Mouse (Mus musculus) cerebellum, adult 2 months (tissue): Measurements from ENCODE around the gene Ehd4. TPM values are rescaled to one million over a fixed set of nuclear protein-coding genes. Genes with fewer than 3 reads are reported as not detected.
A peak's percentile ranks its signal among the peaks of the same experiment; 100 is the strongest.

Experiments used
- DNase-seq, 2 experiments: peaks; one replicate each; pipeline ENCODE4 v3.0.0; 2021
- H3K27ac ChIP-seq: fragments of 200-500 bp; 2 replicates; pipeline ENCODE4 v1.5.1; 2012; ENCODE audit warnings: low read length, control low read depth, inconsistent platforms; ENCODE audit not compliant: insufficient read depth
- H3K27me3 ChIP-seq: fragments of 200-500 bp; 2 replicates; pipeline ENCODE4 v1.6.1; 2012; ENCODE audit warnings: inconsistent platforms, mild to moderate bottlenecking, low read length, moderate library complexity; ENCODE audit not compliant: control insufficient read depth, insufficient read depth
- H3K4me1 ChIP-seq: fragments of 200-500 bp; 2 replicates; pipeline ENCODE4 v1.6.1; 2011; ENCODE audit warnings: low read length; ENCODE audit not compliant: control insufficient read depth, insufficient read depth
- H3K4me3 ChIP-seq: fragments of 200-500 bp; replicated peaks from 2 replicates; pipeline ENCODE3; 2011; ENCODE audit warnings: mild to moderate bottlenecking, low read depth, low read length, control low read depth; ENCODE audit not compliant: insufficient read depth
- CTCF ChIP-seq: fragments of 200-500 bp; IDR thresholded peaks from 2 replicates; pipeline ENCODE4 v1.5.1; 2011; ENCODE audit warnings: low read depth, mild to moderate bottlenecking, control low read depth, low read length, moderate library complexity, borderline replicate concordance; ENCODE audit not compliant: insufficient read depth
- POLR2A ChIP-seq: fragments of 200-500 bp; IDR thresholded peaks from 2 replicates; pipeline ENCODE4 v1.6.1; 2011; ENCODE audit warnings: low read length, control low read depth, borderline replicate concordance; ENCODE audit not compliant: insufficient read depth
- WGBS: fragments of 180-500 bp; shearing (Covaris S2); methylation state at CpG from one replicate; pipeline ENCODE4 v1.1.7; 2018; 5-methylcytosine and 5-hydroxymethylcytosine counted together
- polyA plus RNA-seq: library from polyadenylated mRNA; depleted of rRNA; stranded (reverse); fragments of >200 nt; gene quantifications from 2 replicates; pipeline ENCODE4 v1.2.3, GENCODE M21; 2012

Ehd4 gene
- polyA plus RNA-seq, 1 experiment, result 14.3 TPM

DNA sequence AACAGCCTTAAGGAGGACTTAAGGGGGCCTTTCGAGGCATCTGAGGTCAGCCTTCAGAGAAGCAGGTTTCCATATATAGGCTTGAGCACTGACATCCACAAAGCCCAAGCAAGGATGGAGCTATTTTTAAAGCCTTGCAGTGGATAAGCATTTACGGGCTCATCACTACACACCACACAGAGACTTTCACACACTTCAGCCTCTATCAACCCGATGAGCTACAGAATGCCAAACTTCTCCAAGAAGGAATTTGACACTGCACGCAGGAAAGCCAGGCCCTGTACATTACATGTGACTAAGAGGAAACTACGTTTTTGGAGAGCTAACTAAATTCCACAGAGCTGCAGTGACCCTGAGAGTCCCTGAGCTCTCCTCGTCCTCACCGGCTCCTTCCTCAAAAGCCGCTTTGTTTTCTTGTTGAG is 55.6 kb downstream of the Ehd4 start:
- no peak overlapping the region for H3K4me3 ChIP-seq
- no peaks in the 10 kb centered on the region for H3K4me1 ChIP-seq
- WGBS, result 70% methylated on average over 8 of the region's 8 CpGs
- DNase-seq, result no peak
- H3K27ac ChIP-seq, result no peak overlapping the region
- H3K27me3 ChIP-seq, result no peaks in the 10 kb centered on the region
- TF ChIP-seq POLR2A, result no peak
- no peak for TF ChIP-seq CTCF

DNA sequence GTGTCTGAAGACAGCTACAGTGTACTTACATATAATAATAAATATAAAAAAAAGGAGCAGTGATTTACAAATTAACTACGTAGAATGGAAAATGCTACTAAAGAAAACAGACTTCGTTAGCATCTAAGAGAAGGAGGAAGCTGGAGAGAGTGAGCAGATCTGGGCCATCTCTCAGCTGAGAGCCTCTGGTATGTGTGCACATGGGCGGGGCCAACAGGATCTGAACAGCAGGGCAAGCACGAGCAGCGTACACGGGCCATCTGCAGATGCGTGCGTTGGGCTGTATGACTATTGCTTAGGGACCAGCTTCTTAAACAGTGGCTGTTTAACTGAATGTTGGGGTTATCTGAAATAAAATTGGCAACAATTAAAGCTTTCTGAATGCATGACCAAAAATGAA is 56.5 kb downstream of the Ehd4 start:
- no peak for DNase-seq
- H3K27me3 ChIP-seq, result no peaks in the 10 kb centered on the region
- 53% methylated on average over 8 of the region's 8 CpGs for WGBS

DNA sequence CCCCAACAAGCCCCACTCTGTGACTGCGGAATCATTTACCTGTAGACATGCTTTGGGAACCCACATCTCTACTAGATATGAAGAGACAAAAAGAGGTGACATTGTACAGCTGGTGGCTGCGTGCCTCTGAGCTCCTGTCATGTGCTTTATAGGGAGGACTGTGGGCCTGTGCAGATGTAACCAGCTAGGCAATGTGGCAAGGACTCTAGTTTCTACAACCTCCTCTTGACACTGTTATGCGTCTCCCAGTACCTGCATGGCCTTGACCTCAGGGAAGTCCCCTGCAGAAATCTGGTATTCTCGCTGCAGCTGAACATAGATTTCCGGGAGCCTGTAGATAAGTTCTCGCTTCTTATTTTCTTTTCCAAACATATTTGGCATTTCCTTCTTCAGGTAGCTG is 57.7 kb downstream of the Ehd4 start:
- TF ChIP-seq CTCF (no peak), POLR2A (no peak)
- no peaks in the 10 kb centered on the region for H3K27me3 ChIP-seq
- no peaks in the 10 kb centered on the region for H3K4me1 ChIP-seq
- WGBS, result 99% methylated on average over 6 of the region's 6 CpGs
- H3K4me3 ChIP-seq, result no peak overlapping the region
- no peak for DNase-seq
- no peak overlapping the region for H3K27ac ChIP-seq

More for the DNA sequence above, 56.5 kb downstream of the Ehd4 start:
- TF ChIP-seq CTCF (no peak), POLR2A (no peak)
- Histone ChIP-seq H3K4me3 (no peak overlapping the region), H3K4me1 (no peaks in the 10 kb centered on the region), H3K27ac (no peak overlapping the region)

DNA sequence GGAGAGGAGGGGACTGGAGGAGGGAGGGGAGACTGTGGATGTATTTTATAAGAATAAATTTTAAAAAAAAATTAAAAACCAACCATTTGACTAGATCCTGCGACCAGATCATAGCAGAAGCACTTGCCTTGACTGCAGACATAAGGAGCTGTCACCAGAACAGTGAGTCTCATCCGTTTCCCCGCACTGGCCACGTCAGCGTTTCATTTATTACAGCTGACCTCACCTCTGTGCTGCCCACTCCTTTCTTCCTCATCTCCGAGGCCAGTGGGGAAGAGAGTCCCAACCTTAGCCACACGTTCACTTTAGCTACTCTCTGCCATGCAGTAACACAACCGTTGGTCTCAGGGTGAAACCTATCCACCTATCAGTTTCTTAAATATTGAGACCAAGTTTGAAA is 58.2 kb downstream of the Ehd4 start:
- H3K4me1 ChIP-seq, result no peaks in the 10 kb centered on the region
- H3K4me3 ChIP-seq, result no peak overlapping the region
- 83% methylated on average over 8 of the region's 8 CpGs for WGBS
- no peak for TF ChIP-seq POLR2A
- no peak for TF ChIP-seq CTCF
- H3K27me3 ChIP-seq, result no peaks in the 10 kb centered on the region
- DNase-seq, result no peak
- H3K27ac ChIP-seq, result no peak overlapping the region

- TF ChIP-seq CTCF, result no peak
- no peak for TF ChIP-seq POLR2A
- Histone ChIP-seq H3K27me3 (no peaks in the 10 kb centered on the region), H3K27ac (no peak overlapping the region), H3K4me1 (no peaks in the 10 kb centered on the region), H3K4me3 (no peak overlapping the region)
- WGBS, result 95% methylated on average over 4 of the region's 4 CpGs
- DNase-seq, result no peak
Observed at GRCm38 (mm10) chr2:120095171-120095570, 59.2 kb downstream of the Ehd4 start.

DNA sequence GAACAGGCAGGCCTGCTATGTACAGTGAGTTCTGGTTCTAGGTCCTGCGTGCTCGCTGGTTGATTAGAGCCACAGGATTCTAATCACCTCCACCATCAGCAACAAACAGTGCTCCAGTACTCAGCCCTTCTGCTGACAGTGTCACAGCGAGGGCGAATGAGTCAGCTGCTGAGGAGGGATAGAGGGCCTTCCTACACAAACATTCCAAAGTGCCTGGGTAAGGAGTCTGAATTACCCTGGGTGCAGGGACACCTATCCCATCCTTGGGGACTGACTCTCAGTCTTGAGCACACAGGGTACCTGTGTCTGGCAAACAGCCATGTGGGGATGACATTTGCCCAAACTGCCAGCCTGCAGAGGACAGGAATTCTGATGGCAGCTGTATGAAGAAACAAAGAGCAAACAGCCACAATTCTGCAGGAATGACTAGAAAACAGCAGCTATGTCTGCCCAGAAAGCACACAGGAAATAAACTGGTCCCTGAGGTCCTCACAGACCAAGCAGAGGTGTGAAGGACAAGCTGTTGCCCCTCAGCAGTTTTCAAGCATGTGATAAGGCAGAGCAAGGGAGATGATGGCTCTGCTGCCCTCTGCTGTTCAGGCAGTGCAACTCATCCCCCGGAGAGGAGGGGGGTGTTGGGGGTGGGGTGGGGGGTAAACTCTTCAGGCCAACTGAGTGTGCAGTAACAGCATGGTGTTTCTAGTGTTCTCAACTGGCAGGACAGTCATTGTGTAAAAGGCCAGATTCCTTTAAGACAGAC is 60.6 kb downstream of the Ehd4 start:
- H3K4me3 ChIP-seq, result no peak overlapping the region
- WGBS, result 71% methylated on average over 5 of the region's 5 CpGs
- DNase-seq, result peak; percentile 29 to 46
- H3K4me1 ChIP-seq, result no peaks in the 10 kb centered on the region
- H3K27me3 ChIP-seq, result no peaks in the 10 kb centered on the region
- H3K27ac ChIP-seq, result no peak overlapping the region
- no peak for TF ChIP-seq POLR2A
- peak; percentile 71 for TF ChIP-seq CTCF

- no peak for DNase-seq
- H3K27me3 ChIP-seq, result no peaks in the 10 kb centered on the region
- WGBS, result 77% methylated on average over 17 of the region's 17 CpGs
Observed at GRCm38 (mm10) chr2:120090979-120091378, 63.4 kb downstream of the Ehd4 start.

GRCm38 (mm10) chr2:120087897-120088296 is 66.5 kb downstream of the Ehd4 start:
- Histone ChIP-seq H3K27ac (no peak overlapping the region), H3K4me3 (no peak overlapping the region), H3K27me3 (no peaks in the 10 kb centered on the region), H3K4me1 (no peaks in the 10 kb centered on the region)
- WGBS, result 88% methylated on average over 2 of the region's 2 CpGs
- DNase-seq, result no peak
- TF ChIP-seq CTCF, result no peak
- TF ChIP-seq POLR2A, result no peak

More at GRCm38 (mm10) chr2:120090979-120091378, 63.4 kb downstream of the Ehd4 start:
- Histone ChIP-seq H3K4me3 (no peak overlapping the region), H3K4me1 (no peaks in the 10 kb centered on the region), H3K27ac (no peak overlapping the region)
- TF ChIP-seq POLR2A (no peak), CTCF (no peak)
